Mouse (Mus musculus) stomach, postnatal 0 days (tissue): ENCODE data around the gene Med26.

Source experiments
- CTCF ChIP-seq: IDR thresholded peaks from 2 replicates; pipeline ENCODE4 v1.5.1; 2016; ENCODE audit warnings: antibody characterized with exemption, low read depth, mild to moderate bottlenecking, moderate library complexity
- EP300 ChIP-seq: optimal IDR thresholded peaks from 2 replicates; pipeline ENCODE3; 2016; ENCODE audit warnings: antibody characterized with exemption

DNA sequence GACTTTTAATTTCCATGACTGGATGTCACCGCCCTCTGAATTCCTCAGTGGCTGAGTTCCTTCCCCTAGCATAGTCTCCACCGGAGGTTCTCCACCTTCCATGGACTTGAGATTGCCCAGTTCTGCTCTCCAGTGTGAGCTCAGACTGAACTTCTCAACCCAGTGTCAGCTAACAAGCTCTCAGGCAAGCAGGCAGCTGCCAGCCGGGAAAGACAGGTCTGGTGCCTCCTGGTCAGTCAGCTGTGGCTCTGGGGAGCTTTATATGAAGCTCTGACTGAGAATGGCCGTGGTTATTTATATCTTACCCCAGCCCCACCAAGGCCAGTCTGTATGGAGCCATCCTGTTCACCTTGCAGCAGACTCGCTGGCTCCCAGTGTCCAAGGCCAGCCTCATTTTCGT, 36.3 kb upstream of the Med26 start:
- TF ChIP-seq CTCF: no peak
- no peak for TF ChIP-seq EP300
